Mouse (Mus musculus): ENCODE data around the gene Dpf1. TPM values are rescaled to one million over a fixed set of nuclear protein-coding genes. Genes with fewer than 3 reads are reported as not detected.

Gene Dpf1
- polyA plus RNA-seq, 1 experiment: 0.60 TPM

DNA sequence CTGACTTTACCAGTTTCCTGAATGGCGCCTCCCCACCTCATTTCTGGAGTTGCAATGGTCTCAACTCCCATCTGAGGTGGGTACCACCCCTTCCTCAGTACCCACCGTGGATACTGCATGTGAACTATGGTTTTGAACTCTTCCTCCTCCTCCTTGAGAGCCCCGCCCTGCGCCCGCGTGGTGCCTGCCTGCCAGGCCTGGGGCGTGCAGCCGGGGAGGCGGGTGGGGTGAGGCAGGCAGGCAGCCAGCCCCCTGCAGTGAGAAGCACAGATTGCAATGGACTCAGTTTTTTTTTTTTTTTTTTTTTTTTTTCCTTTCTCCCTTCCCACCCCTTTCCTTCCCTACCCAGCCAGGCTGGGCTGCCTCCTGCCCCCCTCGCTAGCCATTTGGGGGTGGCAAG, 13.2 kb downstream of the Dpf1 start:
- no peaks in the 10 kb centered on the region for H3K4me1 ChIP-seq (ENCODE audit: control insufficient read depth, insufficient read depth, low read length)
- no peak overlapping the region for H3K4me3 ChIP-seq (ENCODE audit: insufficient read depth, low read length)
- TF ChIP-seq POLR2A (IDR thresholded peaks at IDR 0.05; ENCODE audit: borderline replicate concordance, low read depth, low read length): no peak
- H3K27ac ChIP-seq (ENCODE audit: insufficient read depth, low read depth, low read length): no peak overlapping the region

GRCm38 (mm10) chr7:29317558-29317957, 13.8 kb downstream of the Dpf1 start:
- no peak overlapping the region for H3K4me3 ChIP-seq (ENCODE audit: insufficient read depth, low read length)
- no peak overlapping the region for H3K27ac ChIP-seq (ENCODE audit: insufficient read depth, low read depth, low read length)
- no peaks in the 10 kb centered on the region for H3K4me1 ChIP-seq (ENCODE audit: control insufficient read depth, insufficient read depth, low read length)
- TF ChIP-seq CTCF (IDR thresholded peaks at IDR 0.05; ENCODE audit: low read depth, low read length) (no peak), POLR2A (IDR thresholded peaks at IDR 0.05; ENCODE audit: borderline replicate concordance, low read depth, low read length) (no peak)

- TF ChIP-seq POLR2A (IDR thresholded peaks at IDR 0.05; ENCODE audit: borderline replicate concordance, low read depth, low read length) (no peak), CTCF (IDR thresholded peaks at IDR 0.05; ENCODE audit: low read depth, low read length) (no peak)
- Histone ChIP-seq H3K27ac (ENCODE audit: insufficient read depth, low read depth, low read length) (no peak overlapping the region), H3K4me1 (ENCODE audit: control insufficient read depth, insufficient read depth, low read length) (no peaks in the 10 kb centered on the region), H3K4me3 (ENCODE audit: insufficient read depth, low read length) (no peak overlapping the region)
These were observed 14.6 kb downstream of the Dpf1 start for GRCm38 (mm10) chr7:29318115-29318911.

DNA sequence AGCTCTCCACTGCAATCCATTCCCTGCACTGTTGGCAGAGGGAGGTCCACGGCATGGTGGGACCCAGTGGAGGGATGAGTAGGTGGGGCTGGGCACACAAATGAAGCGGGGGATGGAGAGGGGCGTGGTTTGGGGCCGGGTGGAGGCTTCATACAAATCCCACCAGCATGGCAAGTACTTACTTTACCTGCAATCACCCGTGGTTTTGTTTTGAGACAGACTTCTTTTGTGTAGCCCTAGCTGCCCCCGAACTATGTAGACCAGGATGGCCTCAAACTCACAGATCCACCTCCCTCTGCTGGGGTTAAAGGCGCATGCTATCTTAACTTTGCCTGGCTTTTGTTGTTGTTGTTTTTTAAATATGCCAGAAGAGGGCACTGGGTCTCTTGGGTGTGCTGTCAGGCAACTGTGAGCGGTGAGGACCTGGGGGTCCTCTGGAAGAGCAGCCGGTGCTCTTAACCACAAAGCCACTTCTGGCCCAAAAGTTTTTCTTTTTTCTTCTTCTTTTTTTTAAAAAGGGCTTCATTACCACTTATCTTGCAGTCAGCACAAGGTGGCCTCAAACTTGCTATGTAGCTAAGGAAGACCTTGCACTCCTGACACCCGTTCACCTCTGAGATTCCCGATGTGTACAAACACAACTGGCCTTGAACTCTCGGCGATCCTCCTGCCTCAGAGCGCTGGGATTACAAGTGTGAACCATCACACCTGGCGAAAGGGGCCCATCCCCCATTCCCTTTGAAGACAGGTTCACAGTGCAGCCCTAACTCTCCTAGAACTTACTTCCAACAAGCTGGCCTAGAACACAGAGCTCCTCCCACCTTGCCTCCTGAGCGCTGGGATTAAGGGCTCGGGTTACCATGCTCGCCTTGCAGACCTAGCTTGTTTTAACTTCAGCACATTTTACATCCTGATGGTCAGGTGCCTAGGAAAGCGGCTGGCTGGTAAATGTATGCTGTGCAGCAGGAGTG, 15.9 kb downstream of the Dpf1 start:
- H3K27ac ChIP-seq (ENCODE audit: insufficient read depth, low read depth, low read length): no peak overlapping the region
- no peak overlapping the region for H3K4me3 ChIP-seq (ENCODE audit: insufficient read depth, low read length)
- H3K4me1 ChIP-seq (ENCODE audit: control insufficient read depth, insufficient read depth, low read length): no peaks in the 10 kb centered on the region
- TF ChIP-seq POLR2A (IDR thresholded peaks at IDR 0.05; ENCODE audit: borderline replicate concordance, low read depth, low read length) (no peak), CTCF (IDR thresholded peaks at IDR 0.05; ENCODE audit: low read depth, low read length) (no peak)

- Histone ChIP-seq H3K4me1 (ENCODE audit: control insufficient read depth, insufficient read depth, low read length) (no peaks in the 10 kb centered on the region), H3K27ac (ENCODE audit: insufficient read depth, low read depth, low read length) (no peak overlapping the region), H3K4me3 (ENCODE audit: insufficient read depth, low read length) (no peak overlapping the region)
- TF ChIP-seq CTCF (IDR thresholded peaks at IDR 0.05; ENCODE audit: low read depth, low read length): no peak
- TF ChIP-seq POLR2A (IDR thresholded peaks at IDR 0.05; ENCODE audit: borderline replicate concordance, low read depth, low read length): no peak
These were observed 23.3 kb downstream of the Dpf1 start for GRCm38 (mm10) chr7:29327087-29327486.

DNA sequence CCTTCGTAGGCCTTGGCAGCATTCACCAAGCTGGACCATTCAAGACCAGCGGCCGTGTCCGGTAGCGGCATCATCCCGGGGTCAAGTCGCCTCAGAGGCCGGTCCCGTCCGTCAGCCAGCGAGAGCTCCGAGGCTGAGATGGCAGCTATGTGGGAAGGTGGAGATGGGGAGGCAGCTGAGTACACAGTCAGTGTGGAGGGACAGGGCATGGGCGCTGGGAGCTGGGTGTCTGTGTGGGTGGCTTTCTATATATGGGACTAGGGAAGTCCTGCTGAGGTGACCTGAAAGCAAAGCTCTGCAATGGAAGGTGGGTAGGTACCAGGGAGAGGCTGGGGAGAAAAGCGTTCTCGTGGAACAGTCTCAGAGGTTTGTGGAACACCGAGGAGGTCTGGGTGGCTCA, 25.2 kb downstream of the Dpf1 start:
- no peak overlapping the region for H3K4me3 ChIP-seq (ENCODE audit: insufficient read depth, low read length)
- TF ChIP-seq CTCF (IDR thresholded peaks at IDR 0.05; ENCODE audit: low read depth, low read length): no peak
- TF ChIP-seq POLR2A (IDR thresholded peaks at IDR 0.05; ENCODE audit: borderline replicate concordance, low read depth, low read length): no peak

DNA sequence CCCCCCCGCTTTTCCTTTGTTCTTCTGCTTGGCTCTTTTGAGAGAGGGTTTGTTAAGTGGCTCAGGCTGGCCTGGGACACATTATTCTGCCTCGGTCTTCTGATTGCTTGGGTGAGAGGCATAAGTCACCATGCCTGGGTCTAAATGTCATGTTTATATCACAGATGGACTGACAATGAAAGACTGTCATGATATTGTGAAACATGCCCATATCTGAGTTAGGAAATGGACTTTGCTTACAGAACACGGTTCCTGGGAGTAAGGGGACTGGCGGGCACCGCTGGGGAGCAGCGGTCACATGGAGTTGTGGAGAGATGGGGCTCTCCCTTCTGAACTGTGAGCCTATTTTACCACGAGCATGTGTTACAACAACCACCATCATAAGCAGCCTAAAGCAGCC, 30.4 kb downstream of the Dpf1 start:
- H3K27ac ChIP-seq (ENCODE audit: insufficient read depth, low read depth, low read length): no peak overlapping the region
- TF ChIP-seq POLR2A (IDR thresholded peaks at IDR 0.05; ENCODE audit: borderline replicate concordance, low read depth, low read length): no peak
- TF ChIP-seq CTCF (IDR thresholded peaks at IDR 0.05; ENCODE audit: low read depth, low read length): no peak
- no peaks in the 10 kb centered on the region for H3K4me1 ChIP-seq (ENCODE audit: control insufficient read depth, insufficient read depth, low read length)
- no peak overlapping the region for H3K4me3 ChIP-seq (ENCODE audit: insufficient read depth, low read length)

More for the DNA sequence above, 25.2 kb downstream of the Dpf1 start:
- no peaks in the 10 kb centered on the region for H3K4me1 ChIP-seq (ENCODE audit: control insufficient read depth, insufficient read depth, low read length)
- no peak overlapping the region for H3K27ac ChIP-seq (ENCODE audit: insufficient read depth, low read depth, low read length)

GRCm38 (mm10) chr7:29335276-29335675, 31.5 kb downstream of the Dpf1 start:
- H3K4me3 ChIP-seq (ENCODE audit: insufficient read depth, low read length): no peak overlapping the region
- no peaks in the 10 kb centered on the region for H3K4me1 ChIP-seq (ENCODE audit: control insufficient read depth, insufficient read depth, low read length)
- no peak overlapping the region for H3K27ac ChIP-seq (ENCODE audit: insufficient read depth, low read depth, low read length)
- no peak for TF ChIP-seq POLR2A (IDR thresholded peaks at IDR 0.05; ENCODE audit: borderline replicate concordance, low read depth, low read length)
- TF ChIP-seq CTCF (IDR thresholded peaks at IDR 0.05; ENCODE audit: low read depth, low read length): no peak

DNA sequence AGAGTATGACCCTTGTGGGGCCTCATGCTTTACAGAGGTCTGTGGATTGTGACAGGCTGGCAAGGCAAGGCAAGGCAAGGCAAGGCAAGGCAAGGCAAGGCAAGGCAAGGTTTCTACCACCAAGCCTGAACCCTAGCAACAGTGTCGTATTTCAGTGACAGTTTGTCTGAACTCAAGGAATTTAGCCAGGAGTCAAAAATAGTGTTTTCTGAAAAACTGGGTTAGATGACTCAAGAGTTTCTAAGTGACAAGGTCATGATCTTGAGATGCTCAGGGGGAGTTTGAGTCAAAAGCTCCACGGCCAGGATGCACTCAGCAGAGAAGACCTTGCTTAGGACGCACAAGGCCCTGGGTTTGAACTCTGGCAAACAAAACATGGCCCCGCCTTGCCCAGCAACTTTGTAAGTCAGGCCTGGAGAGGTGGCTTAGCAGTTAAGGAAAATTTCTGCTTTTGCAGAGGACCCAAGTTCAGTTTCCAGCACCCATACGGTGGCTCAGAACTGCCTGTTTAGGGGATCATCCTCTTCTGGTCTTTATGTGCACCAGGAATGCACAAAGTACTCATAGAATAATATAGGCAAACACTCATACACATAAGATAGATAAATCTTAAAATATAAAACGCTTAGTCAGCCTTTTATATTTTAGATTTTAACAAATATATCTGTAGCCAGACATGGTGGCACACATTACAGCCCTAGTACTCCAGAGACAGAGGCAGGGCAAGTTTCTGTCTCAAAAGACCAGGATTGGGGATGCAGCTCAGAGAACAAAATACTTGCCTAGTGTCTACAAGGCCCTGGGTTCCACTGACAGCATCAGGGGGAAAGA, 32.3 kb downstream of the Dpf1 start:
- H3K27ac ChIP-seq (ENCODE audit: insufficient read depth, low read depth, low read length): no peak overlapping the region
- no peak for TF ChIP-seq POLR2A (IDR thresholded peaks at IDR 0.05; ENCODE audit: borderline replicate concordance, low read depth, low read length)
- TF ChIP-seq CTCF (IDR thresholded peaks at IDR 0.05; ENCODE audit: low read depth, low read length): no peak
- no peak overlapping the region for H3K4me3 ChIP-seq (ENCODE audit: insufficient read depth, low read length)
- H3K4me1 ChIP-seq (ENCODE audit: control insufficient read depth, insufficient read depth, low read length): no peaks in the 10 kb centered on the region
